Mouse (Mus musculus): Measurements from ENCODE around the gene Gemin8. TPM values are rescaled to one million over a fixed set of nuclear protein-coding genes. Genes with fewer than 3 reads are reported as not detected.

Gene Gemin8
- polyA plus RNA-seq, 1 experiment from 2014 or later: 14.0 TPM

GRCm38 (mm10) chrX:166173796-166174195 is 3.5 kb downstream of the Gemin8 start:
- Histone ChIP-seq H3K4me1 (ENCODE audit: control insufficient read depth, insufficient read depth, low read length) (no peaks in the 10 kb centered on the region), H3K9ac (ENCODE audit: low read length) (no peak overlapping the region), H3K27ac (replicated peaks; ENCODE audit: low read depth, low read length) (no peak overlapping the region), H3K36me3 (ENCODE audit: control insufficient read depth, insufficient read depth, low read length) (no peaks in the 10 kb centered on the region), H3K9me3 (ENCODE audit: control insufficient read depth, low read length) (no peaks in the 10 kb centered on the region), H3K4me2 (ENCODE audit: low read depth, severe bottlenecking) (no peak overlapping the region), H3K4me3 (ENCODE audit: low read depth, low read length) (no peak overlapping the region), H3K27me3 (ENCODE audit: control insufficient read depth, insufficient read depth, low read length) (no peaks in the 10 kb centered on the region)
- ATAC-seq (ENCODE audit: insufficient number of reproducible peaks, low FRiP score, low TSS enrichment, low read depth) (no peak), DNase-seq (ENCODE audit: low spot score) (no peak)
- 86% methylated on average over 7 of the region's 7 CpGs for WGBS

GRCm38 (mm10) chrX:166177929-166178328 is 7.7 kb downstream of the Gemin8 start:
- no peaks in the 10 kb centered on the region for H3K36me3 ChIP-seq (ENCODE audit: control insufficient read depth, insufficient read depth, low read length)
- no peaks in the 10 kb centered on the region for H3K4me1 ChIP-seq (ENCODE audit: control insufficient read depth, insufficient read depth, low read length)
- H3K9me3 ChIP-seq (ENCODE audit: control insufficient read depth, low read length): no peaks in the 10 kb centered on the region
- H3K9ac ChIP-seq (ENCODE audit: low read length): no peak overlapping the region
- DNase-seq (ENCODE audit: low spot score) (no peak), ATAC-seq (ENCODE audit: insufficient number of reproducible peaks, low FRiP score, low TSS enrichment, low read depth) (no peak)
- 81% methylated on average over 7 of the region's 7 CpGs for WGBS
- no peak overlapping the region for H3K4me2 ChIP-seq (ENCODE audit: low read depth, severe bottlenecking)
- H3K27me3 ChIP-seq (ENCODE audit: control insufficient read depth, insufficient read depth, low read length): no peaks in the 10 kb centered on the region
- H3K4me3 ChIP-seq (ENCODE audit: low read depth, low read length): no peak overlapping the region
- no peak overlapping the region for H3K27ac ChIP-seq (replicated peaks; ENCODE audit: low read depth, low read length)

GRCm38 (mm10) chrX:166183094-166183493 is 12.8 kb downstream of the Gemin8 start:
- H3K27ac ChIP-seq (replicated peaks; ENCODE audit: low read depth, low read length): no peak overlapping the region
- H3K4me2 ChIP-seq (ENCODE audit: low read depth, severe bottlenecking): no peak overlapping the region
- H3K9ac ChIP-seq (ENCODE audit: low read length): no peak overlapping the region
- WGBS: 88% methylated on average over 3 of the region's 3 CpGs
- no peaks in the 10 kb centered on the region for H3K9me3 ChIP-seq (ENCODE audit: control insufficient read depth, low read length)
- no peak for ATAC-seq (ENCODE audit: insufficient number of reproducible peaks, low FRiP score, low TSS enrichment, low read depth)
- H3K36me3 ChIP-seq (ENCODE audit: control insufficient read depth, insufficient read depth, low read length): no peaks in the 10 kb centered on the region
- DNase-seq (ENCODE audit: low spot score): no peak
- H3K27me3 ChIP-seq (ENCODE audit: control insufficient read depth, insufficient read depth, low read length): no peaks in the 10 kb centered on the region
- no peaks in the 10 kb centered on the region for H3K4me1 ChIP-seq (ENCODE audit: control insufficient read depth, insufficient read depth, low read length)
- no peak overlapping the region for H3K4me3 ChIP-seq (ENCODE audit: low read depth, low read length)

GRCm38 (mm10) chrX:166185327-166185913 is 15.2 kb downstream of the Gemin8 start:
- H3K27me3 ChIP-seq (ENCODE audit: control insufficient read depth, insufficient read depth, low read length): 0 out of 2 replicates have a peak, but pooled peaks cover 2% of the 10 kb centered on the region
- no peaks in the 10 kb centered on the region for H3K4me1 ChIP-seq (ENCODE audit: control insufficient read depth, insufficient read depth, low read length)
- no peak overlapping the region for H3K4me2 ChIP-seq (ENCODE audit: low read depth, severe bottlenecking)
- WGBS: 93% methylated on average over 9 of the region's 9 CpGs
- no peaks in the 10 kb centered on the region for H3K9me3 ChIP-seq (ENCODE audit: control insufficient read depth, low read length)
- no peak overlapping the region for H3K27ac ChIP-seq (replicated peaks; ENCODE audit: low read depth, low read length)
- H3K9ac ChIP-seq (ENCODE audit: low read length): no peak overlapping the region
- DNase-seq (ENCODE audit: low spot score): no peak
- no peak overlapping the region for H3K4me3 ChIP-seq (ENCODE audit: low read depth, low read length)
- ATAC-seq (ENCODE audit: insufficient number of reproducible peaks, low FRiP score, low TSS enrichment, low read depth): no peak
- no peaks in the 10 kb centered on the region for H3K36me3 ChIP-seq (ENCODE audit: control insufficient read depth, insufficient read depth, low read length)

- no peak overlapping the region for H3K9ac ChIP-seq (ENCODE audit: low read length)
- ATAC-seq (ENCODE audit: insufficient number of reproducible peaks, low FRiP score, low TSS enrichment, low read depth) (no peak), DNase-seq (ENCODE audit: low spot score) (no peak)
- no peaks in the 10 kb centered on the region for H3K4me1 ChIP-seq (ENCODE audit: control insufficient read depth, insufficient read depth, low read length)
- H3K4me3 ChIP-seq (ENCODE audit: low read depth, low read length): no peak overlapping the region
- 90% methylated on average over 1 of the region's 1 CpGs for WGBS
- H3K36me3 ChIP-seq (ENCODE audit: control insufficient read depth, insufficient read depth, low read length): no peaks in the 10 kb centered on the region
- H3K27ac ChIP-seq (replicated peaks; ENCODE audit: low read depth, low read length): no peak overlapping the region
- no peaks in the 10 kb centered on the region for H3K9me3 ChIP-seq (ENCODE audit: control insufficient read depth, low read length)
- 0 out of 2 replicates have a peak, but pooled peaks cover 4% of the 10 kb centered on the region for H3K27me3 ChIP-seq (ENCODE audit: control insufficient read depth, insufficient read depth, low read length)
- no peak overlapping the region for H3K4me2 ChIP-seq (ENCODE audit: low read depth, severe bottlenecking)
These were observed 17.5 kb downstream of the Gemin8 start for GRCm38 (mm10) chrX:166187803-166188202.

GRCm38 (mm10) chrX:166196327-166196726 is 26.1 kb downstream of the Gemin8 start:
- no peak overlapping the region for H3K27ac ChIP-seq (replicated peaks; ENCODE audit: low read depth, low read length)
- DNase-seq (ENCODE audit: low spot score) (no peak), ATAC-seq (ENCODE audit: insufficient number of reproducible peaks, low FRiP score, low TSS enrichment, low read depth) (no peak)
- H3K9me3 ChIP-seq (ENCODE audit: control insufficient read depth, low read length): no peaks in the 10 kb centered on the region
- H3K9ac ChIP-seq (ENCODE audit: low read length): no peak overlapping the region
- H3K36me3 ChIP-seq (ENCODE audit: control insufficient read depth, insufficient read depth, low read length): no peaks in the 10 kb centered on the region
- no peak overlapping the region for H3K4me2 ChIP-seq (ENCODE audit: low read depth, severe bottlenecking)
- H3K4me3 ChIP-seq (ENCODE audit: low read depth, low read length): no peak overlapping the region
- no peaks in the 10 kb centered on the region for H3K27me3 ChIP-seq (ENCODE audit: control insufficient read depth, insufficient read depth, low read length)
- no peaks in the 10 kb centered on the region for H3K4me1 ChIP-seq (ENCODE audit: control insufficient read depth, insufficient read depth, low read length)

- Histone ChIP-seq H3K36me3 (ENCODE audit: control insufficient read depth, insufficient read depth, low read length) (no peaks in the 10 kb centered on the region), H3K27me3 (ENCODE audit: control insufficient read depth, insufficient read depth, low read length) (no peaks in the 10 kb centered on the region), H3K27ac (replicated peaks; ENCODE audit: low read depth, low read length) (no peak overlapping the region), H3K4me3 (ENCODE audit: low read depth, low read length) (no peak overlapping the region), H3K9me3 (ENCODE audit: control insufficient read depth, low read length) (no peaks in the 10 kb centered on the region; the same call in 1 of the 2 replicates), H3K9ac (ENCODE audit: low read length) (no peak overlapping the region), H3K4me1 (ENCODE audit: control insufficient read depth, insufficient read depth, low read length) (no peaks in the 10 kb centered on the region), H3K4me2 (ENCODE audit: low read depth, severe bottlenecking) (no peak overlapping the region)
- DNase-seq (ENCODE audit: low spot score): no peak
- ATAC-seq (ENCODE audit: insufficient number of reproducible peaks, low FRiP score, low TSS enrichment, low read depth): no peak
- WGBS: 91% methylated on average over 2 of the region's 2 CpGs
These were observed 28.0 kb downstream of the Gemin8 start for GRCm38 (mm10) chrX:166198266-166198665.

- no peaks in the 10 kb centered on the region for H3K36me3 ChIP-seq (ENCODE audit: control insufficient read depth, insufficient read depth, low read length)
- no peak overlapping the region for H3K9ac ChIP-seq (ENCODE audit: low read length)
- no peak for ATAC-seq (ENCODE audit: insufficient number of reproducible peaks, low FRiP score, low TSS enrichment, low read depth)
- H3K4me3 ChIP-seq (ENCODE audit: low read depth, low read length): no peak overlapping the region
- H3K27ac ChIP-seq (replicated peaks; ENCODE audit: low read depth, low read length): no peak overlapping the region
- no peaks in the 10 kb centered on the region for H3K27me3 ChIP-seq (ENCODE audit: control insufficient read depth, insufficient read depth, low read length)
- H3K9me3 ChIP-seq (ENCODE audit: control insufficient read depth, low read length): no peaks in the 10 kb centered on the region; the same call in 1 of the 2 replicates
- no peak for DNase-seq (ENCODE audit: low spot score)
- H3K4me1 ChIP-seq (ENCODE audit: control insufficient read depth, insufficient read depth, low read length): no peaks in the 10 kb centered on the region
- H3K4me2 ChIP-seq (ENCODE audit: low read depth, severe bottlenecking): no peak overlapping the region
These were observed 29.6 kb downstream of the Gemin8 start for GRCm38 (mm10) chrX:166199812-166200211.

GRCm38 (mm10) chrX:166214576-166214975 is 44.3 kb downstream of the Gemin8 start:
- 83% methylated on average over 2 of the region's 2 CpGs for WGBS

More at GRCm38 (mm10) chrX:166214576-166214975, 44.3 kb downstream of the Gemin8 start:
- DNase-seq (ENCODE audit: low spot score): no peak
- no peak for ATAC-seq (ENCODE audit: insufficient number of reproducible peaks, low FRiP score, low TSS enrichment, low read depth)
- no peak overlapping the region for H3K4me3 ChIP-seq (ENCODE audit: low read depth, low read length)
- no peak overlapping the region for H3K4me2 ChIP-seq (ENCODE audit: low read depth, severe bottlenecking)
- no peaks in the 10 kb centered on the region for H3K9me3 ChIP-seq (ENCODE audit: control insufficient read depth, low read length)
- H3K27me3 ChIP-seq (ENCODE audit: control insufficient read depth, insufficient read depth, low read length): 0 out of 2 replicates have a peak, but pooled peaks cover 2% of the 10 kb centered on the region
- no peak overlapping the region for H3K27ac ChIP-seq (replicated peaks; ENCODE audit: low read depth, low read length)
- no peaks in the 10 kb centered on the region for H3K4me1 ChIP-seq (ENCODE audit: control insufficient read depth, insufficient read depth, low read length)
- H3K36me3 ChIP-seq (ENCODE audit: control insufficient read depth, insufficient read depth, low read length): no peaks in the 10 kb centered on the region
- no peak overlapping the region for H3K9ac ChIP-seq (ENCODE audit: low read length)
